Mouse (Mus musculus) gastrocnemius, postnatal 36 days (tissue): ENCODE results near the gene Cyth2. TPM values are rescaled to one million over a fixed set of nuclear protein-coding genes. Genes with fewer than 3 reads are reported as not detected.

Experiments used
- DNase-seq, 2 experiments: peaks; one replicate each; pipeline ENCODE4 v3.0.0; 2022
- intact Hi-C: fragments of 180-260 bp; cut with DNase I; formaldehyde crosslinking; loops from one replicate; pipeline ENCODE4 v1.15.1; 2025
- long read RNA-seq, 2 experiments: library from polyadenylated mRNA; stranded (forward); transcript quantifications; one replicate each; pipeline ENCODE4 v2.0.0; 2021
- total RNA-seq, 2 experiments: library from RNA; stranded (reverse); gene quantifications; 2 replicates each; pipeline ENCODE4 v1.2.3; 2021

Cyth2 gene
- total RNA-seq = 10 to 100 TPM; 32.6 to 33.4 TPM
- long read RNA-seq, experiment 1, transcript Cyth2-203 (12 exons, 1,512 nt) = major isoform, 15 of 23 reads
- long read RNA-seq, experiment 1, partial matches to known transcripts = 2 of 23 reads
- long read RNA-seq, experiment 1, other reads (novel, unspliced or antisense) = 2 of 23 reads
- long read RNA-seq, experiment 2, transcript Cyth2-202 (12 exons, 2,519 nt) = minor isoform, 6 of 27 reads
- long read RNA-seq, experiment 2, transcript Cyth2-203 (12 exons, 1,512 nt) = major isoform, 18 of 27 reads
- long read RNA-seq, experiment 2, partial matches to known transcripts = 1 of 27 reads
- long read RNA-seq, experiment 2, other reads (novel, unspliced or antisense) = 2 of 27 reads

GRCm38 (mm10) chr7:45813787-45814779 lies at the start of gene Cyth2:
Cyth2 (minus strand) TSS chr7:45814581.
- DNase-seq = peak; percentile 98
- intact Hi-C loops = no loop called here

GRCm38 (mm10) chr7:45862804-45863203 lies 48.4 kb upstream of the Cyth2 start:
- intact Hi-C loops = no loop called here
- DNase-seq = no peak

GRCm38 (mm10) chr7:45859008-45859407 lies 44.6 kb upstream of the Cyth2 start:
- no peak for DNase-seq
- intact Hi-C loops = no loop called here

GRCm38 (mm10) chr7:45856950-45857901 lies 42.8 kb upstream of the Cyth2 start:
- intact Hi-C loops = no loop called here
- DNase-seq = no peak

- no peak for DNase-seq
- intact Hi-C loops = no loop called here
Observed at GRCm38 (mm10) chr7:45853089-45853488, 38.7 kb upstream of the Cyth2 start.

- intact Hi-C loops = no loop called here
- no peak for DNase-seq
Observed at GRCm38 (mm10) chr7:45850661-45851060, 36.3 kb upstream of the Cyth2 start.

GRCm38 (mm10) chr7:45848447-45849027 lies 34.2 kb upstream of the Cyth2 start:
- intact Hi-C loops = no loop called here
- DNase-seq = no peak

GRCm38 (mm10) chr7:45842950-45843744 lies 28.8 kb upstream of the Cyth2 start:
- intact Hi-C loops = no loop called here
- DNase-seq = no peak

GRCm38 (mm10) chr7:45833924-45834323 lies 19.5 kb upstream of the Cyth2 start:
- intact Hi-C loops = no loop called here
- DNase-seq = no peak

- DNase-seq = no peak
- intact Hi-C loops = no loop called here
Observed at GRCm38 (mm10) chr7:45833148-45833790, 18.9 kb upstream of the Cyth2 start.

- no peak for DNase-seq
- intact Hi-C loops = no loop called here
Observed at GRCm38 (mm10) chr7:45832428-45832827, 18.0 kb upstream of the Cyth2 start.

GRCm38 (mm10) chr7:45831128-45831525 lies 16.7 kb upstream of the Cyth2 start:
- intact Hi-C loops = no loop called here
- DNase-seq = no peak

- DNase-seq = peak; percentile 69 to 82
- intact Hi-C loops = no loop called here
Observed at GRCm38 (mm10) chr7:45830427-45831127, 16.2 kb upstream of the Cyth2 start, which contains the start of gene Grwd1. Grwd1 (minus strand) TSS chr7:45830944.

- intact Hi-C loops = no loop called here
- DNase-seq = no peak
Observed at GRCm38 (mm10) chr7:45826631-45827030, 12.2 kb upstream of the Cyth2 start.

GRCm38 (mm10) chr7:45824598-45824997 lies 10.2 kb upstream of the Cyth2 start, which contains the start of gene Kcnj14:
Kcnj14 (minus strand) TSS chr7:45824782.
- intact Hi-C loops = no loop called here
- DNase-seq = no peak

- intact Hi-C loops = no loop called here
- DNase-seq = no peak
Observed at GRCm38 (mm10) chr7:45820913-45821312, 6.5 kb upstream of the Cyth2 start.

GRCm38 (mm10) chr7:45819843-45820242 lies 5.5 kb upstream of the Cyth2 start:
- intact Hi-C loops = no loop called here
- DNase-seq = no peak

- DNase-seq = no peak
- intact Hi-C loops = no loop called here
Observed at GRCm38 (mm10) chr7:45815984-45816351, 1.6 kb upstream of the Cyth2 start.
